Mouse (Mus musculus): ENCODE measurements at regions not wholly inside any gene's neighbourhood (a gene's known extent, or its start where the extent isn't known, plus 50 kb on each side); places are given as distances from the start of the nearest gene placed in this dataset.

DNA sequence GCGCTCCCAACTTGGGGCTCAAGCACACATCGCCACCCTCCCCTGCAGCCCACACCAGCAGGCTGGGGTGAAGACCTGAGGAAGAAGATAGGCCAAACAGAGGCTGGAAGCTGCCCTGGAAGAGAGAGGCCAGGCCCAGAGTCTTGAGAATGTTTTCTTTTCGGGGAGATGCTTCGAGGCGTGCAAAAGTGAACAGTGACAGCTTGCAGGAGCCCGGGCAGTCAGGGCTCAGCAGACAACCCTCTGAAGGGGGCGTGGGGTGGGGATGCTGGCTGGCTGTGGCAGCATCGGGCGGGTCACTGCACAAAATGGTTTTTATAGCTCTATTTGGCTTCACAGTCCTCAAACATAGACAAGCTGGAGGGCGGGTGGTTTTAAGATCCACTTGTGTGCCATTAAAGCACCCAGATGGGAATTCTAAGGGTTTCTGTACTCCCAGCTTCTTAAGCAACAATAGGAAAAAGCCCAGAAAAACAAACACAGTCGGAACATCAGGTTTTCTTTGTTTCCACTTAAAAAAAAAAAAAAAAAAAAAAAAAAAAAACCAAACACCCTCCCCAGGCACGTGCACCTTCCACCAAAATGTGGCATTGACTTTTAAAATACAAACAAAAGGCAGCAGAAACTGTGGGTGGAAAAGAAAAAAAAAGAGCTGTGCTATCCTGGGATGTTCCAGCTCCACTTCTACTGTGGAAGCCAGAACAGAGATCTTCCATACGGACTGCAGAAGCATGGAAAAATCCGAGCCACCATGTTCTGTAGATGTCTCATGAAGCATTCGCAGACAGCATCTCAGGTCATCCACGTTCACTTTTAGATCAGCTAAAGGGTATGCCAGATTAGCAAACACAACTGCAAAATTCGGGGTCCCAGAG, 123.5 kb downstream of the Ly86 start:
- DNase-seq (ENCODE audit: low spot score), result no peak
- no peak overlapping the region for H3K4me3 ChIP-seq (replicated peaks; ENCODE audit: low read length)

DNA sequence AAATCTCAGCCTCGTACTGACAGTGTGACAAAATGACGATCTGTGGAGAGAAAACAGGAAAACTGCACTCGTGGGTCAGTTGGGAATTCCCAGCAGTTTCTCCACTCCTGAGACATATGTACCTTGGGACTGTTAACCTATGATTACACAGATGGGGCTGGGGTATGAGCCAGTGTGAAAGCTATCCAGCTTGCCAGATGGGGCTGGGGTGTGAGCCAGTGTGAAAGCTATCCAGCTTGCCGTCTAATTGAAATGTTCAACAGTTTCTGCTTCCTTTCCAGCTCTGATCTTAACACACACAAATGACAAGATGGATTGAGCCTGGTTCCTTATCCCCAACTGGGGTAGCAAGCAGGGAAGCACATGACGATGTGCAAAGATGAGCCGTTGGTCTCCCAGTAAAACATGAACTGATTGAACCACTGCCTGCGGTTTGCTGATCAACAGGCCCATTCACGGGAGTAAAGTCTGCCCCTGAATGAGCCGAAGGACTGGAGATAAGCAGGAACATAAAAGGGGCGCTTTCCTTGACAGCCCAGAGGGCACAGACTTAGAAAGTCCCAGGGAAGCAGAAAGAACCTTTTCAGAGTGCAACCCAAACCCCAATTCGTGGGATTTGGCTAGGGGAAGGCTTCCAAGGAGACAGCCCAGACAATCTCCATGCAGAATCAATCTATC, 125.4 kb downstream of the Ly86 start:
- ATAC-seq (ENCODE audit: low FRiP score), result no peak
- DNase-seq (ENCODE audit: low spot score), result no peak
- no peaks in the 10 kb centered on the region for H3K9me3 ChIP-seq (ENCODE audit: control insufficient read depth, low read length)
- no peak overlapping the region for H3K4me2 ChIP-seq (replicated peaks)
- H3K4me1 ChIP-seq (replicated peaks; ENCODE audit: control insufficient read depth, insufficient read depth, low read length), result peaks cover 4% of the 10 kb centered on the region
- no peaks in the 10 kb centered on the region for H3K27me3 ChIP-seq (ENCODE audit: control insufficient read depth, insufficient read depth, low read length)
- no peak overlapping the region for H3K27ac ChIP-seq
- WGBS, result 55% methylated on average over 11 of the region's 11 CpGs
- H3K36me3 ChIP-seq (replicated peaks; ENCODE audit: control insufficient read depth, insufficient read depth), result no peaks in the 10 kb centered on the region
- H3K4me3 ChIP-seq (replicated peaks; ENCODE audit: low read length), result no peak overlapping the region
- no peak overlapping the region for H3K9ac ChIP-seq

More for the DNA sequence above, 123.5 kb downstream of the Ly86 start:
- Histone ChIP-seq H3K4me1 (replicated peaks; ENCODE audit: control insufficient read depth, insufficient read depth, low read length) (peaks cover 4% of the 10 kb centered on the region), H3K27ac (0 out of 2 replicates have a peak overlapping the region, but pooled peaks have one; percentile 21), H3K9ac (no peak overlapping the region), H3K4me2 (replicated peaks) (0 out of 2 replicates have a peak overlapping the region, but pooled peaks have one; percentile 3), H3K36me3 (replicated peaks; ENCODE audit: control insufficient read depth, insufficient read depth) (no peaks in the 10 kb centered on the region), H3K27me3 (ENCODE audit: control insufficient read depth, insufficient read depth, low read length) (no peaks in the 10 kb centered on the region), H3K9me3 (ENCODE audit: control insufficient read depth, low read length) (no peaks in the 10 kb centered on the region)
- no peak for ATAC-seq (ENCODE audit: low FRiP score)
- 49% methylated on average over 17 of the region's 17 CpGs for WGBS

DNA sequence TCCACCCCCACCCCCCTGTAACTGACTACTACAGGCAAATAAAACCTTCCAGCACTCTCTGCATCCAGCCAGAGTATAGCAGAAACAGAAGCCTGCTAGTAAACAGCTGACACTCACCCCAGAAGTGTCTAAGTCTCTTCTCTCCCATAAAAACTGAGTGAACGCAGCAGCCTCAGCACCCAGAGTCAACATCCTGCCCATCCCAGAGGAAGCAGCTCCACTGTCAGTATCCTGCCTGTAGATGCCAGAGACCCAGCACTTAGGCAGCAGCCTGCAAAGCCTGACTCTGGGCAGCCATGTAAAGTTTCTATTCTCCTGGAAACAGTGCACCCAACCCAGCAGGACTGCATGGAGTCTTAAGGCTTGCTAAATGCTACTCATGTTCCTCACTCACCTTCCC, 128.4 kb downstream of the Ly86 start:
- Histone ChIP-seq H3K27ac (no peak overlapping the region), H3K4me1 (replicated peaks; ENCODE audit: control insufficient read depth, insufficient read depth, low read length) (peaks cover 10% of the 10 kb centered on the region)
- 72% methylated on average over 1 of the region's 1 CpGs for WGBS

DNA sequence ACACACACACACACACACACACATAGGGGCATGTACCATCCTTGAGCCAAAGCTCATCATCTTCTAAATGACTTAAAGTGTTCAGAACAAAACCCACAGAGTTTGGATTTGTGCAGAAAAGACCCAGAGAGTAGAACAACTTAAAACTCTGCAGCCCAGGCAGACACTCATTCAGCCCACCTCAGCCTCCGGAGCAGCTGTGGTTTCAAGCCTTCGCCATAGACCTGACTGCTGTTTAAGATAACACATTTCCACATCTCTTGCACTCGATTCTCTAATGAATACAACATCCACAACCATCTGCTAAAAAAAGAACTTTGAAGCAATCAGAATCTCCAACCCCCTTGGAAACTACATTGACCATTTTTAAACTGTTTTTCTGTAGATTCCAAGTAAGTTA, 130.8 kb downstream of the Ly86 start:
- WGBS, result 82% methylated on average over 3 of the region's 3 CpGs
- no peaks in the 10 kb centered on the region for H3K36me3 ChIP-seq (replicated peaks; ENCODE audit: control insufficient read depth, insufficient read depth)

More for the DNA sequence above, 128.4 kb downstream of the Ly86 start:
- H3K4me2 ChIP-seq (replicated peaks), result no peak overlapping the region
- no peak overlapping the region for H3K9ac ChIP-seq
- DNase-seq (ENCODE audit: low spot score) (no peak), ATAC-seq (ENCODE audit: low FRiP score) (no peak)
- H3K9me3 ChIP-seq (ENCODE audit: control insufficient read depth, low read length), result no peaks in the 10 kb centered on the region
- no peaks in the 10 kb centered on the region for H3K27me3 ChIP-seq (ENCODE audit: control insufficient read depth, insufficient read depth, low read length)
- H3K36me3 ChIP-seq (replicated peaks; ENCODE audit: control insufficient read depth, insufficient read depth), result no peaks in the 10 kb centered on the region
- H3K4me3 ChIP-seq (replicated peaks; ENCODE audit: low read length), result no peak overlapping the region

DNA sequence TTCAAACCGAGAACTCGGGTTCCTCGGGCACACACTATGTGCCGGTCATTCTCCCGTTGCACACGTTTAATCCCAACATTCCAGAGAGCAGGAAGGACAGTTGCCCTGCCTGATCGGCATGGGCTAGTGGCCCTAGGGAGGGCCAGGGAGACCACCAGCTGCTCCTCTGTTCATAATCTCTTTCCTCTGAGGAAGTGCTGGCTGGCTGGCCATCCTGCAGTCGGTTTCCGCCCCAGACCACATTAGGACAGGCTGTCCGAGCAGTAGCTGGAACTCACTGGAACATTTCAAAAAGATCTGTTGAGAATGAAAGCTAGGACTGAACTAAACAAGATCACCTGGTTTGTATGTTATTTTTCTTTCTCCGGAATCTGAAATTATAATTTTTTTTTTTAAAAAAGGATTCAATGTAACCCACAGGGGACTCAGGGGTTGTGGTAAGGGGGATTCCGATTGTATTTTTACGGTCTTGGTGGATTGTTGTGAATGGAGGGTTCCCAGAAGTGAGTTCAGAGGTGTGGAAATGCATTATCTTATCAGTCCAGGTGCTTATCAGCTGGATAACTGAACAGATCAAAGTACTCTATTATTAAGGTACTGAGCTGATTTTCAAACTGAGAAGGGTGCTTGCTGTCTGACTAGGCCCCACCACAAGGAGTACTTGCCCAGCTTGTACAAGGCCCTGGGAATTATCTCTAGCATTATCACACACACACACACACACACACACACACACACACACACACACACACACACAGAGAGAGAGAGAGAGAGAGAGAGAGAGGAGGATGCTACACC, 131.4 kb downstream of the Ly86 start:
- Histone ChIP-seq H3K9ac (no peak overlapping the region), H3K9me3 (ENCODE audit: control insufficient read depth, low read length) (no peaks in the 10 kb centered on the region), H3K27me3 (ENCODE audit: control insufficient read depth, insufficient read depth, low read length) (no peaks in the 10 kb centered on the region), H3K36me3 (replicated peaks; ENCODE audit: control insufficient read depth, insufficient read depth) (no peaks in the 10 kb centered on the region), H3K4me1 (replicated peaks; ENCODE audit: control insufficient read depth, insufficient read depth, low read length) (peaks cover 12% of the 10 kb centered on the region), H3K4me2 (replicated peaks) (no peak overlapping the region), H3K4me3 (replicated peaks; ENCODE audit: low read length) (no peak overlapping the region), H3K27ac (no peak overlapping the region)
- ATAC-seq (ENCODE audit: low FRiP score) (no peak), DNase-seq (ENCODE audit: low spot score) (no peak)
- 68% methylated on average over 13 of the region's 13 CpGs for WGBS

More for the DNA sequence above, 130.8 kb downstream of the Ly86 start:
- H3K9me3 ChIP-seq (ENCODE audit: control insufficient read depth, low read length), result no peaks in the 10 kb centered on the region
- H3K9ac ChIP-seq, result no peak overlapping the region
- no peak overlapping the region for H3K27ac ChIP-seq
- ATAC-seq (ENCODE audit: low FRiP score) (no peak), DNase-seq (ENCODE audit: low spot score) (no peak)
- H3K4me2 ChIP-seq (replicated peaks), result no peak overlapping the region
- peaks cover 12% of the 10 kb centered on the region for H3K4me1 ChIP-seq (replicated peaks; ENCODE audit: control insufficient read depth, insufficient read depth, low read length)
- no peak overlapping the region for H3K4me3 ChIP-seq (replicated peaks; ENCODE audit: low read length)
- H3K27me3 ChIP-seq (ENCODE audit: control insufficient read depth, insufficient read depth, low read length), result no peaks in the 10 kb centered on the region

DNA sequence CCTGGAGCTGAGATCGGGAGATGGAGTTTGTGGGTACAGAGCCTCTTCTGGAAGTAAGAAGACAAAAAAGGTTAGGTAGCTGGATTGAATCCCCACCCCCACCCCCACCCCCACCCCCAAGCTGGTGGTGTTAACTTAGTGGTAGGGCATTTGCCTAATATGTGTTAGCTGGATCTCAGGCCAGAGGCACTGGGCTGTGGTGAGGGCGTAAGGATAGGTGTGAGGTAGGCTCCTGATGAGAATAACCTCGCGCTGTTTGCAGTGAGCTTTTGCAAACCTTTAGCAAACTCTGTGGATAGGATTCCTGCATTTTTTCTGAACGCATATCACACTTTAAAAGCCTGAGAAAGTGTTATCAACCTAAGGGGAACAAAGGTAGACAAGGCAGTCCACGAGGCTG, 132.3 kb downstream of the Ly86 start:
- WGBS, result 36% methylated on average over 6 of the region's 6 CpGs
- Histone ChIP-seq H3K36me3 (replicated peaks; ENCODE audit: control insufficient read depth, insufficient read depth) (no peaks in the 10 kb centered on the region), H3K4me2 (replicated peaks) (peak overlapping the region; percentile 50), H3K4me1 (replicated peaks; ENCODE audit: control insufficient read depth, insufficient read depth, low read length) (peaks cover 12% of the 10 kb centered on the region), H3K9me3 (ENCODE audit: control insufficient read depth, low read length) (no peaks in the 10 kb centered on the region), H3K9ac (no peak overlapping the region), H3K27me3 (ENCODE audit: control insufficient read depth, insufficient read depth, low read length) (no peaks in the 10 kb centered on the region), H3K4me3 (replicated peaks; ENCODE audit: low read length) (peak overlapping the region; percentile 23), H3K27ac (no peak overlapping the region)
- DNase-seq (ENCODE audit: low spot score) (no peak), ATAC-seq (ENCODE audit: low FRiP score) (no peak)

DNA sequence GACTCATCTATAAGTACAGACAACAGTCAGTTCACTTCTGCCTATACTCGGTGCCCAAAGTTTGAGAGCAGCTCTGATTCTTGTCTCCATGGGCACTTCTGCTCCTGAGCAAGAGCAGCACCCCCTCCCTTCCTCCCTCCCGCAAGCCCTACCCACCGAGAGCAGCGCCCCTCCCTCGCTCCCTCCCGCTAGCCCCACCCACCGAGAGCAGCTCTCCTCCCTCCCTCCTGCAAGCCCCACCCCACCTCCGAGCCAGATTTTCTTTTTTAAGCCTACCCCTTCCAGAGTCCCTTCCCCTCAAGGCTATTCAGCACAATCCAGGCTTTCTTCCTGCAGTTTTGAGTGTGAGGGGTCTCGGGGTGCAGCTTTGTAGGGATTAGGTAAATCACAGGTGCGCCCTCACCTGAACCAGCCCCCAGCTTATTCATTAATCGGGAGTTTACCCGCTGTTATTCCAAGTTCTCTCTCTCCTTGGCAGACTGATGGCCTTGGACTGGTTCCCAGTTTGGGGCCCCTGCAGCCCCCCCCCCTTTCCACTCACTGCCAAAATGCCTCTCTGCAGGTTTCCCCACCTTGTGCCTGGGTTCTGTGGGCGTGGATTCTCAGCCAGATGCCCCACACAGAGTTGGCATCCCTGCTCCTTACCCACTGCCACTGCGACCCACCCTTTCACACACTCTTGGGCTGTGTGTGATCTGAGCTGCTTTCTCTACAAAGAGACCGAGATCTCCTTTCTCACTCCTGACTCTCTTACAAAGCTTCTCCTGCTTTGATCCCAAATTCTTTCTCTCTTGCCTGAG, 132.9 kb downstream of the Ly86 start:
- H3K27ac ChIP-seq, result no peak overlapping the region
- no peaks in the 10 kb centered on the region for H3K36me3 ChIP-seq (replicated peaks; ENCODE audit: control insufficient read depth, insufficient read depth)
- 4% methylated on average over 15 of the region's 15 CpGs for WGBS
- H3K9ac ChIP-seq, result peak overlapping the region; percentile 42; the same call in 1 of the 2 replicates
- no peaks in the 10 kb centered on the region for H3K27me3 ChIP-seq (ENCODE audit: control insufficient read depth, insufficient read depth, low read length)
- no peaks in the 10 kb centered on the region for H3K9me3 ChIP-seq (ENCODE audit: control insufficient read depth, low read length)
- H3K4me1 ChIP-seq (replicated peaks; ENCODE audit: control insufficient read depth, insufficient read depth, low read length), result peaks cover 13% of the 10 kb centered on the region
- H3K4me3 ChIP-seq (replicated peaks; ENCODE audit: low read length), result peak overlapping the region; percentile 23
- ATAC-seq (ENCODE audit: low FRiP score) (peak; percentile 69; the same call in 1 of the 2 replicates), DNase-seq (ENCODE audit: low spot score) (peak; percentile 59)
- peak overlapping the region; percentile 50 for H3K4me2 ChIP-seq (replicated peaks)

DNA sequence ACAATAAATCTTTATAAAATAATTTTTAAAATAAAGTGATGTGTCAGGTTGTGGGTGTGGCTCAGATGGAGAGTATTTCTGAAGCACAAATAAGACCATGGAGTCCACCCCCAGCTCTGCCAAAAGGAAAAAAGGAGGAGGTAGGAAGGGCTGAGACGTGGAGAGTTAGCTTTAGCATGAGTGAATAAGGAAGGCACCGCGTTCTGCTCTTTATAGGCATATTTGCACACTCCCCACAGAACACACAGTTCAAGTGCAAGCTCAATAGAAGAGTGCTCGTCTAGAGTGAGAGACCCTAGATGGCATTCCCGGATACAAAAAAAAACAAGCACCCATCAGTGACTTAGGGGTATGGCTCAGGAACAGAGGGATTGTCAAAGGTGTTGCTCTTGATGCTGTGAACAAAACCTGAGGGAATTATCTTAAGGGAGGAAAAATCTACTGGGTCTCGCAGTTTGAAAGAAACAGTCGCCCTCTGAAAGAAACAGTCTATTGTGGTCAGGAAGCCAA, 134.2 kb downstream of the Ly86 start:
- no peaks in the 10 kb centered on the region for H3K9me3 ChIP-seq (ENCODE audit: control insufficient read depth, low read length)
- DNase-seq (ENCODE audit: low spot score) (no peak), ATAC-seq (ENCODE audit: low FRiP score) (no peak)
- H3K27ac ChIP-seq, result no peak overlapping the region
- no peak overlapping the region for H3K9ac ChIP-seq
- no peak overlapping the region for H3K4me3 ChIP-seq (replicated peaks; ENCODE audit: low read length)
- H3K27me3 ChIP-seq (ENCODE audit: control insufficient read depth, insufficient read depth, low read length), result no peaks in the 10 kb centered on the region
- peaks cover 20% of the 10 kb centered on the region for H3K4me1 ChIP-seq (replicated peaks; ENCODE audit: control insufficient read depth, insufficient read depth, low read length)
- H3K36me3 ChIP-seq (replicated peaks; ENCODE audit: control insufficient read depth, insufficient read depth), result no peaks in the 10 kb centered on the region
- 77% methylated on average over 7 of the region's 7 CpGs for WGBS
- no peak overlapping the region for H3K4me2 ChIP-seq (replicated peaks)

All from hindbrain, embryonic 14.5 days (tissue).